Mouse (Mus musculus) spleen, adult 10 weeks (tissue): ENCODE measurements around the gene Atp2c2. TPM values are rescaled to one million over a fixed set of nuclear protein-coding genes. Genes with fewer than 3 reads are reported as not detected.

Experiments
- polyA plus RNA-seq: library from polyadenylated mRNA; stranded (reverse); fragments of 350-450 nt; fragmentation: Illumina TruSeq; extraction: RNeasy Lipid Tissue Mini Kit (QIAGEN cat#74804); gene quantifications from one replicate; pipeline ENCODE4 v1.2.3, GENCODE M21; 2015; ENCODE audit warnings: low replicate concordance; ENCODE audit not compliant: insufficient read depth

Gene Atp2c2
- not detected for polyA plus RNA-seq

GRCm38 (mm10) chr8:119699549-119700134 is at the start of gene Atp2c2:
TSS of gene Atp2c2 (plus strand) at chr8:119700009.

GRCm38 (mm10) chr8:119666219-119666951 is 33.4 kb upstream of the Atp2c2 start, which contains the start of gene Wfdc1:
TSS of gene Wfdc1 (plus strand) at chr8:119666365.

GRCm38 (mm10) chr8:119778263-119778662 is 78.5 kb downstream of the Atp2c2 start, which contains the start of gene Tldc1:
TSS of gene Tldc1 (minus strand) at chr8:119778416.

Other genes starting within 250 kb of the Atp2c2 start
- 0.17 TPM for gene Slc38a8, start 198.3 kb upstream of the Atp2c2 start, polyA plus RNA-seq
- gene Mbtps1, start 141.3 kb upstream of the Atp2c2 start, polyA plus RNA-seq = 65.4 TPM
- gene Hsdl1, start 124.8 kb upstream of the Atp2c2 start, polyA plus RNA-seq = 31.2 TPM
- not detected for gene Dnaaf1, start 124.8 kb upstream of the Atp2c2 start, polyA plus RNA-seq
- 2.6 TPM for gene Taf1c, start 94.8 kb upstream of the Atp2c2 start, polyA plus RNA-seq
- not detected for gene Adad2, start 87.3 kb upstream of the Atp2c2 start, polyA plus RNA-seq
- gene Kcng4, start 64.3 kb upstream of the Atp2c2 start, polyA plus RNA-seq = 0.07 TPM
- 1.4 TPM for gene Wfdc1, start 33.6 kb upstream of the Atp2c2 start, polyA plus RNA-seq
- gene Tldc1, start 78.4 kb downstream of the Atp2c2 start, polyA plus RNA-seq = 4.4 TPM
- 125 TPM for gene Cotl1, start 140.5 kb downstream of the Atp2c2 start, polyA plus RNA-seq
- gene Klhl36, start 162.3 kb downstream of the Atp2c2 start, polyA plus RNA-seq = 1.6 TPM
- gene Usp10, start 210.4 kb downstream of the Atp2c2 start, polyA plus RNA-seq = 83.1 TPM
- 14.7 TPM for gene Gm20388, start 210.8 kb downstream of the Atp2c2 start, polyA plus RNA-seq